Mouse (Mus musculus) E14TG2a.4 (cell line): Measurements from ENCODE around the gene Adamts6.

Experiments
- CTCF ChIP-seq: conservative IDR thresholded peaks from 2 replicates; pipeline ENCODE4 v1.5.1; 2014; ENCODE audit warnings: low read length
- NANOG ChIP-seq: IDR thresholded peaks from 2 replicates; pipeline ENCODE4 v1.6.1; 2014; ENCODE audit warnings: borderline replicate concordance, low read length, mixed read lengths

GRCm38 (mm10) chr13:104521532-104521931 is 233.9 kb downstream of the Adamts6 start:
- no peak for TF ChIP-seq CTCF
- TF ChIP-seq NANOG: no peak
